8 mouse cellular contexts compared by ENCODE assay signal in the genomic region with DNA sequence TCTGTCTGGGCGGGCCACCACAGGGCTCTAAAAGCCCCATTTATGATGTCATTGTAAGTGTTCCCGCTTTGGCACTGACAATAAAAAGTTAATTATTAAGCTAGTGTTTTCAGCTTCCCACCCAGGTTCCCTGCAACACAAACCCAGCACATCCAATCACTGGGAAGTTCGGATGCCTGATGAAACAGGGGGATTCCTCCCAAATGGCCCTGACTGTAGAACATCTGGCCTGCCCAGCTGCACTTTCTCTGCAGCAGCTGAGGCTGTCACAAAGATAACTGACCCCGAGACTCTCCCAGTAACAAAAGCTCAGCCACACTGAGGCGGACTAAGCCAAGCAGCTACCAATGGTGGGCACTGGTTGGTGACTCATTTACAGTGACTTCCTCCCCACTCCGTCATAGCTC. TPM values are rescaled to one million over a fixed set of nuclear protein-coding genes. Genes with fewer than 3 reads are reported as not detected.
DNase-seq lines count a peak whose midpoint lies in the region; ATAC-seq and TF ChIP-seq lines count a peak whose summit lies in the region.

No protein-coding gene starts in this region.

- H3K9ac ChIP-seq in forebrain, postnatal 0 days, result no peak overlapping the region

- TF ChIP-seq CTCF in thymus, adult 2 months (IDR thresholded peaks at IDR 0.05; ENCODE audit: borderline replicate concordance, control insufficient read depth, extremely low read depth, insufficient read depth, low read length, poor library complexity), result no peak
- TF ChIP-seq CTCF in forebrain, postnatal 0 days (IDR thresholded peaks at IDR 0.05; ENCODE audit: low read depth), result no peak

- peak; percentile 67 for DNase-seq in embryo, embryonic 10 days (ENCODE audit: low spot score)
- peak; percentile 65 to 71 for DNase-seq in heart, postnatal 10 days
- peak; percentile 58 for DNase-seq in limb, embryonic 10.5 days (ENCODE audit: low spot score)
- no peak for DNase-seq in thymus, adult 2 months
- DNase-seq in left cerebral cortex, adult 8-10 months (ENCODE audit: low spot score in 2 of 2), result no peak
- DNase-seq in adrenal gland, postnatal 4 days (ENCODE audit: low spot score in 2 of 2), result no peak
- DNase-seq in forebrain, postnatal 0 days, result no peak

- H3K36me3 ChIP-seq in limb, embryonic 10.5 days, result no peaks in the 10 kb centered on the region
- no peaks in the 10 kb centered on the region for H3K36me3 ChIP-seq in thymus, adult 2 months (ENCODE audit: control insufficient read depth, insufficient read depth, low read length)
- no peaks in the 10 kb centered on the region for H3K36me3 ChIP-seq in forebrain, postnatal 0 days (ENCODE audit: insufficient read depth)

- TF ChIP-seq POLR2A in thymus, adult 2 months (IDR thresholded peaks at IDR 0.05; ENCODE audit: control insufficient read depth, extremely low read depth, insufficient read depth, low read length, poor library complexity), result no peak

- peaks cover 10% of the 10 kb centered on the region for H3K4me1 ChIP-seq in limb, embryonic 10.5 days
- 0 out of 2 replicates have a peak, but pooled peaks cover 3% of the 10 kb centered on the region for H3K4me1 ChIP-seq in thymus, adult 2 months (replicated peaks; ENCODE audit: control insufficient read depth, insufficient read depth, low read length)
- H3K4me1 ChIP-seq in forebrain, postnatal 0 days (ENCODE audit: insufficient read depth), result peaks cover 5% of the 10 kb centered on the region; the same call in 1 of the 2 replicates

- ATAC-seq in megakaryocyte progenitor cell, adult 5-6 weeks (replicated peaks; ENCODE audit: poor library complexity), result peak; percentile 72
- no peak for ATAC-seq in forebrain, postnatal 0 days

- H3K4me3 ChIP-seq in limb, embryonic 10.5 days, result no peak overlapping the region
- no peak overlapping the region for H3K4me3 ChIP-seq in thymus, adult 2 months (ENCODE audit: control insufficient read depth, insufficient read depth, low read length)
- no peak overlapping the region for H3K4me3 ChIP-seq in forebrain, postnatal 0 days (ENCODE audit: low read depth, low read length)

- no peak overlapping the region for H3K4me2 ChIP-seq in forebrain, postnatal 0 days (ENCODE audit: low read depth)

- no peaks in the 10 kb centered on the region for H3K9me3 ChIP-seq in limb, embryonic 10.5 days (replicated peaks)
- H3K9me3 ChIP-seq in forebrain, postnatal 0 days (ENCODE audit: low read length), result no peaks in the 10 kb centered on the region

- no peak overlapping the region for H3K27ac ChIP-seq in limb, embryonic 10.5 days
- no peak overlapping the region for H3K27ac ChIP-seq in thymus, adult 2 months (ENCODE audit: control insufficient read depth, insufficient read depth, low read length)
- H3K27ac ChIP-seq in forebrain, postnatal 0 days (ENCODE audit: low read depth, low read length), result no peak overlapping the region

- no peaks in the 10 kb centered on the region for H3K27me3 ChIP-seq in limb, embryonic 10.5 days (ENCODE audit: low read depth, poor library complexity, severe bottlenecking)
- no peaks in the 10 kb centered on the region for H3K27me3 ChIP-seq in thymus, adult 2 months (ENCODE audit: control insufficient read depth, insufficient read depth, low read length)
- no peaks in the 10 kb centered on the region for H3K27me3 ChIP-seq in forebrain, postnatal 0 days (ENCODE audit: insufficient read depth, low read length)

- intact Hi-C loops in heart, postnatal 10 days (cut with DNase I), result no loop called here

- WGBS in limb, embryonic 10.5 days, result 28% methylated on average over 6 of the region's 6 CpGs
- WGBS in thymus, adult 2 months, result 74% methylated on average over 6 of the region's 6 CpGs
- 52% methylated on average over 6 of the region's 6 CpGs for WGBS in forebrain, postnatal 0 days

RNA-seq across cellular contexts. Expression of gene Ric8b, which starts 31.2 kb away (rescaled TPM):
- 10 to 100 TPM; 22.3 to 26.9 TPM for total RNA-seq in heart, postnatal 10 days (2021)
- 25.1 and 28.5 TPM in 2 replicates for polyA plus RNA-seq in limb, embryonic 10.5 days (2016; fragmentation: Nextera tagmentation; extraction: Ambion mirVana)
- 13.9 and 15.3 TPM in 2 replicates for total RNA-seq in megakaryocyte progenitor cell, adult 5-6 weeks (2015)
- total RNA-seq in megakaryocyte progenitor cell, adult 5-6 weeks (2017), result 13.3 and 15.1 TPM in 2 replicates
- 15.0 and 17.6 TPM in 2 replicates for polyA plus RNA-seq in thymus, adult 2 months (2012; rRNA removed)
- 10 to 100 TPM; 62.5 to 68.6 (median 66.8) TPM for total RNA-seq in left cerebral cortex, adult 8-10 months (2022)
- total RNA-seq in adrenal gland, postnatal 4 days (2021), result 10 to 100 TPM; 34.0 to 38.1 TPM
- total RNA-seq in forebrain, postnatal 0 days (2014; rRNA removed), result 48.2 and 63.8 TPM in 2 replicates
- 20.2 and 31.5 TPM in 2 replicates for polyA plus RNA-seq in forebrain, postnatal 0 days (2015; fragmentation: Nextera tagmentation; extraction: Ambion mirVana)

Comparison
In these comparisons a context has a peak if more than half of its experiments do, and no peak if none do; other contexts are left out.
1. DNase-seq: peak in embryo, embryonic 10 days (single experiment), heart, postnatal 10 days (2 of 2) and limb, embryonic 10.5 days (single experiment); none in thymus, adult 2 months (single experiment), left cerebral cortex, adult 8-10 months (0 of 2), adrenal gland, postnatal 4 days (0 of 2) and forebrain, postnatal 0 days (single experiment).